Mouse (Mus musculus): ENCODE data around the gene Gm20914. TPM values are rescaled to one million over a fixed set of nuclear protein-coding genes. Genes with fewer than 3 reads are reported as not detected.
"Not testable (repeated sequence)": the region's sequence is repeated elsewhere in the genome, so short reads cannot be mapped to it uniquely, and the experiment has no call there.

Gm20914 gene
- not detected in 2 replicates for polyA plus RNA-seq (2014; fragmentation: Nextera tagmentation; extraction: Ambion mirVana)

DNA sequence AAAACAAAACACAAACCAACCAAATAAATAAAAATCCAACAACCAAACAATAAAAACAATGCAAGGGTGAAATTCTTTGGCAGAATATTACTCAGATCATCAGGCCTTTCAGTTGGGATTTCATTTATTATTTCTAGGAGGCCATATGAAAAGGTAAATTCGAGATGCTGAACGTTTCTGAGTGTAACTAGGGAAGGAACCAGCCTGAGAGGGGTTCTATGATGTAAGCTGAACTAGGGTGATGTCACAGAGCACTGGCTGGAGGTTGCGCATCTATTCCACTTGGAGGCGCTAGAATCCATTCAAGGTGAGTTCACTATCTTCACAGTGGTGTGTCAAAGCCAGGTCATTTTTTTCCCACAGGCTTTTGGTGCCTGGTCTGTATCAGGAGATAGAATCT is at the start of gene Gm20914:
TSS of gene Gm20914 (plus strand) at position 301 of the 400 bp plus-strand sequence.
- not testable (repeated sequence) for H3K9me3 ChIP-seq (ENCODE audit: control insufficient read depth, low read length); H3K27ac ChIP-seq (replicated peaks; ENCODE audit: low read depth, low read length); H3K36me3 ChIP-seq (ENCODE audit: control insufficient read depth, insufficient read depth, low read length); DNase-seq; H3K4me1 ChIP-seq (ENCODE audit: control insufficient read depth, insufficient read depth, low read length); ATAC-seq (ENCODE audit: low FRiP score, low TSS enrichment); H3K4me3 ChIP-seq (replicated peaks; ENCODE audit: low read depth, low read length); H3K27me3 ChIP-seq (ENCODE audit: control insufficient read depth, insufficient read depth, low read length); H3K4me2 ChIP-seq (ENCODE audit: low read length); H3K9ac ChIP-seq (replicated peaks; ENCODE audit: low read length)
- WGBS = no CpG with 5 or more reads among the region's 4 CpGs

Other genes with a start within 250 kb of the Gm20914 start
- not detected in 2 replicates for gene Gm21854, start 69.0 kb upstream of the Gm20914 start, polyA plus RNA-seq (2014; fragmentation: Nextera tagmentation; extraction: Ambion mirVana)
- gene Gm28171, start 67.4 kb downstream of the Gm20914 start, polyA plus RNA-seq (2014; fragmentation: Nextera tagmentation; extraction: Ambion mirVana) = not detected in 2 replicates
- not detected in 2 replicates for gene Gm21778, start 216.5 kb downstream of the Gm20914 start, polyA plus RNA-seq (2014; fragmentation: Nextera tagmentation; extraction: Ambion mirVana)